Mouse (Mus musculus) neural tube, embryonic 10.5 days (tissue): ENCODE measurements at regions not wholly inside any gene's neighbourhood (a gene's known extent, or its start where the extent isn't known, plus 50 kb on each side); places are given as distances from the start of the nearest gene placed in this dataset.

Experiments
- DNase-seq: peaks from one replicate; pipeline ENCODE4 v3.0.0-alpha.2; 2017; ENCODE audit warnings: low spot score; ENCODE audit errors: extremely low spot score

DNA sequence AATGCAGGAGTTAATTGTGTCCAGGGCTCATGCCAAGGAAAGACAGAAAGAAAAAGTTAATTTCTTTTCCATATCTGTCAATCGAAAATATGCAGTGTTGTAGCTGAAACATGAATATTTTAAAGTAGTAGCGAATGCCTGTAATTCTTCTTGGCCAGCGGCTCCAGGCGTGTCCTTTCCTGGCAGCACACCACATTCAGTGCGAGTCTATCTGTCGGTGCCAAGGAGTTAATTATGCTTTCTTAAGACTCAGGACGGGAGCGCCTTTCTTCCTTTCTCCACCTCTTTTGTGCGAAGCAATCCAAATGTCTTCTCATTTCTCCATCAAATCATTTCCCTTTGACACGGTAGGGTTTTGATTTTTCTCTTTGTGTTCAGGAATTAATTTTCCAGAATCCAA, 226.5 kb upstream of the Nrip1 start:
- DNase-seq: no peak

- DNase-seq: no peak
Measured at GRCm38 (mm10) chr16:76591956-76592768, 218.5 kb upstream of the Nrip1 start.

- DNase-seq: no peak
Measured at GRCm38 (mm10) chr16:76589791-76590190, 216.2 kb upstream of the Nrip1 start.

DNA sequence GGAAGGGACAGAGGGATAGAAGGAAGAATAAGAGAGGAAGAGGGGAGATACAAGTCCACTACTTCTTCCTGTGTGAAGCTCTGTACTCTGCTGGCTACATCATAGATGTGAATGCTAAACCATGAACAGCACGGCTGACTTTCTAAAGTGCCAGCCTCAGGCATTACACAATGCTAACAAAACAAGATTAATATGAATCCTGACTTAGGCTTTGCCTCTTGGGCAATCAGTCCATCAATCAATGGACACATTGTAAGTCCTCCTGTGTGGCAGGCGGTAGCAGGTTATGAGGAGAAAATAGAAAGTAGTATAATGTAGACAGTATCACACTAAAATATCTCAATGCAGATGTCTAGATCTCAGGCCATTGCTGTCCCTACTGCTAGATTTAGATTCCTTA, 203.6 kb upstream of the Nrip1 start:
- DNase-seq: no peak

DNA sequence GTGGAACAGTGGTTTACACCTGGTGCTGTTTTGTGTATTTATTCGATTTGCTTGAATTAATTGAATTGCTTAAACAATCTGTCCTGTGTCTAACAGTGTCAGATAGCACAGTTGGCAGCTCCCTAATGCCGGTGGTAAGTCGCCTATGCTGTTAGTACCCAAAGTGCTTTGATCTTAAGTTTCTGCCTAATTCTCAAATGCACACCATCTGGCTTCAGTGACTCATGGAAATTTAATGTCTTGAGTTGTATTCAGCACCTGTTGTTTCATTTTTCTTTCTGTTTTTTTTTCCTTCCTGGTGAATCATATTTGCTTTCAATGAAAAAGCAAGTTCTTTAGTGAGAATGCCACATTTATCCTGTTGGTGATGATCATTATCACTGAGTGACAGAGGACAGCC, 201.7 kb upstream of the Nrip1 start:
- DNase-seq: no peak

- peak; percentile 30 for DNase-seq
Measured at GRCm38 (mm10) chr16:76566220-76566619, 192.6 kb upstream of the Nrip1 start.

DNA sequence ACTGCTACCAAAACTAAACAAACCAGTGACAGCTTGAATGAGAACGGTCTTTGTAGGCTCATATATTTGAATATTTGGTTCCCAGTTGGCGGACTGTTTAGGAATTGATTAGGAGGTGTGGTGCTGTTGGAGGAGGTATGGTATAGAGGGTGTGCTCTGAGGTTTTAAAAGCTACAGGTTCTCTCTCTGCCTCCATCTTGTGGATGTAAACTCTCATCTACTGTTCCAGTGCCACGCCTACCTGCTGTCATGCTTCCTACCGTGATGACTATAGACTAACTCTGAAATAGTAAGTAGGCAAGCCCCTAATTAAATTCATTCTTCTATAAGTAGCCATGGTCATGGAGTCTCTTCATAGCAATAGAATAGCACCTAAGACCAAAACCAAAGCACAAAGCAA, 181.2 kb upstream of the Nrip1 start:
- no peak for DNase-seq

DNA sequence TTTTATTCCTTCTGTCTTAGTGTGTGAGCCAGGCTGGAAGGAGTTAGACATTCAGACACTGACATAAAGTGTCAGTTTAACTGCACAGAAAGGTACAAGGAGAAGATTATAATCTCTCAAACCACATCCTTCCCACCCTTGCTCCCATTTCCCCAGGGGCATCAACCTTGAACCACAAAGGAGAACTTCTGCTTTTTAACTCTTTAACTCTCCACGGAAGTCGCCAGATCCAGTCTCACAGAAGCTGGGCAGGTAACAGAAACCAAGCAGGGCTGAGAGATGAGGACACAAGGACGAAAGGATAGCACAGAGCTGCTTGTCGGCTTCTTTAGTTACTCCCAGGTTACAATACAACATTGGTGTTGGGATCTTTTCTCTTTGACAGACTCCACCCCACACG, 176.0 kb upstream of the Nrip1 start:
- no peak for DNase-seq

DNA sequence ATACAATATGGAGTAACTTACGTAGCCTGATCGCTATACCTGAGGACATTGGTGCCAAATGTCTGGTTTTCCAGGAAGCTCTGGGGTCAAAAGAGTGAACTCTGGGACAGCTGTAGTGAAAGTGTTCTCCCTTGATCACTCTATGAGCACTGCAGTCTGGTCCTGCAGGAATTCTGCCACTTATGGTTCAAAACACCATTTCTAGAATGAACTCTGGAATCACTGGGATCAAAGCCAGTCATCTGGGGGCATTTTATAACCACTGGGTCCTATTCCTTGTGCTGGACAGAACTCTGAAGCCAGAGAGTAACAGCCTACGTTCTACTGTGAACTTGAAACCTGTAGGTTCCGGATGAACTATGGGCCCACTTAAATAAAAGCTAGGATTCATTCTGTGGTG, 173.5 kb upstream of the Nrip1 start:
- no peak for DNase-seq

- no peak for DNase-seq
Measured at GRCm38 (mm10) chr16:76546632-76547031, 173.0 kb upstream of the Nrip1 start.

DNA sequence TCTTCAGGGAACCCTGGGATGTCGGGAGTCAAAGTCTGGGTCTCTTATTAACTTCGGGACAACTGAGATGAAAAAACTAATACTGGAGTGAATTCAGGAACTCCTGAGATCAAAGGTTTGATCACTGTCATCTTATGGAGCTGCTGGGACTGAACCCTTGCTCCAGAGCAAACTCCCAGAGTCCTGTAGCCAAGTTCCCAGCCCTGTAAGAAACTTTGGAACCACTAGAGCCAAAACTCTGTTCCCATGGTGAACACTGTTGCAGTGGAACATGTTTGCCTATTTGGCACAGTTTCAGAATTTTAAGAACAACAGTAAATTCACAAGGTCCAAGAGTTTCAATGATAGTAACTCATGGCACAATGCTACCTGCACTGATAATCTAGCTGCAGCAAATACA, 172.3 kb upstream of the Nrip1 start:
- DNase-seq: no peak

- no peak for DNase-seq
Measured at GRCm38 (mm10) chr16:76544972-76545371, 171.3 kb upstream of the Nrip1 start.

DNA sequence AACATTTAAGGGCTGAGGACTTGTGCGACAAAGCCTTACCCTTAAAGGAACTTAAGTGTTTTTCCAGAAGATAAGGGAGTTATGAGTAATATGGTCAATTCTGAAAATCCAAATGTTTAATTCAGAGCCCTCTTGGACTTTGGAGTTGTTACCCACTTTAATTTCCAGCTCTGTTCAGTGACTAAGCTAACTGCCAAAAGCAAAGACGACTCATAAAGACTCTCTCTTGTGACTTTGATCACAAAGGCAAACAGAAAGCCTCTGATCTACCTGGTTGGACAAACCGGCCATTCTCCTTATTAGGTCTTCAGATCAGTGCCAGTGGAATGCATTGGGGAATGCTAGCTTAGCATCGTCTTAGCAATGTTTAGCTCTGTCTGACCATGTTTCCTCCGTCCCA, 167.3 kb upstream of the Nrip1 start:
- DNase-seq: no peak

DNA sequence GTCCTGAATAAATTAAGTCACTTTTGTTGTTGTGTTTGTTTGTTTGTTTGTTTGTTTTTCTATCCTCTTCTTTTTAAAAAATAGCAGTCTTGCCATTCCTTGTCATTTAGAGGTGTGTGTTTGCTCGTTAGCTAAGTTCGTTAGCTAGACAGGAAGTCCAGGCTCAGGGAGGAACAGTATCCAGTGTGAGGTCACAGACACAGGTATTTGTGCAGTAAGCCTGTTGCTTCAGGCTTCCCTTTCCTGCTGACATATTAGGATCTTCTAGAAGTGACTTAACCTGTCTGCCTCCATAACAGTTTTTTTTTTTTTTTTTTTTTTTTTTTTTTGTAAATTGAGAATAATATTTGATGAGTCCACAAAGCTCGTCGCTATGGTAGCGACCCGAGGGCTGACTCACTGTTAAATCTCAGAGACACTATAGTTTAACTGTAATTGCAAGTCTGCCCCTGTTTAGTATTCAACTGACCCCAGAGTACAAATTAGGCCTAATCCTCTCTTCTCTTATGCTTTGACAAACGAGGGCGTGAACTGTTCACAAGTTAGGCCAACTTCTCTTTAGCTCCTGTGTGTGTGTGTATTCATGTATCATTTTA, 166.8 kb upstream of the Nrip1 start:
- no peak for DNase-seq

- peak; percentile 69 for DNase-seq
Measured at GRCm38 (mm10) chr16:76539669-76540068, 166.0 kb upstream of the Nrip1 start.

DNA sequence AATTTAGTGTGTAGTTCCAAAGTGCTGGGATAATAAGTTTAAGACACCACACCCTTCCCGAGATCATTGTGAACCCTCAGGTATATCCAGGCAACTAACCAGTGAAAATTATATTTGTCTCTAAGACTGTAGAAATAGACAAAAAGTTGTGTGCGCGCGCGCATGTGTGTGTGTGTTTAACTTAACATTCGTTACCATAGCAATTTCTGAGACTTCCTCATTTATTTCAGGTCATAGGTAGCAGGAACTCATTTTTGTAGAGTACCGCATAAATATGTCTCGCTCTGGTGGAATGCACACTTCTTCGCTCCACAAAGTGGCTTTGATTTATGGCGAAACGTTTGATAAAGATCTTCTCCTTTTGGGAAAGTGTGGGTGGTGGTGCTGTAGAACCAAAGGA, 164.2 kb upstream of the Nrip1 start:
- no peak for DNase-seq

DNA sequence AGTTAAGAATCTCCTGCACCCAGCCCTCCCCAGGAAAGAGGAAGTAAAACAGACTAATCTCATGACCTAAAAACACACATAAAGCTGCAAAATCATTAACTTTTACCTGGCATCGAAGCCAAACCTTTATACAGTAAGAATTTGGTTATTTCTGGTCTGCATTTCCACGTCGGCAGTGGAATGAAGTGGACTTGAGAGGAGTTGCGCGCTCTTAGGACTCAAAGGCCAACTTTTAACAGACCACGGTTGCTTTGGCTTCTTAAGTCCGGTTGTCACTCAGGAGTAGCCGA, 159.2 kb upstream of the Nrip1 start:
- DNase-seq: no peak

GRCm38 (mm10) chr16:76532142-76532927, 158.7 kb upstream of the Nrip1 start:
- DNase-seq: no peak

DNA sequence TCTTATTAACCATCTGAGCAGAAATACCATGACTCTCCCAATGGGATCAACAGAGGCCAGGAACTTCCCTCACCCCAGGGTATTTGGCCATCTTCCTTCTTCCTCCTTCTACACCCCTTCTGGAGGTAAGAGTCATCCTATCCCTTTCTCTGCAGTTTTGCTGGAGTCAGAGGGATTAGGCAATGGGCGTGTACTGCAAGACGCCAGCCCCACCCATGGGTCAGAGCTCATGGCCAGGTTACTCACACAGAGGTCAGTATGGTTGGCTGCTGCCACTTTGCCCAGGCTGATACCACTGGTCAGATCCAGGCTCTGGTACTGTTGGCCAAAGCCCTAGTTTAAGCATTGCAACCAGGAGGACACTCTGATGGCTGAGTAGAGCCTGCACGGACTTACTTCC, 157.3 kb upstream of the Nrip1 start:
- no peak for DNase-seq

DNA sequence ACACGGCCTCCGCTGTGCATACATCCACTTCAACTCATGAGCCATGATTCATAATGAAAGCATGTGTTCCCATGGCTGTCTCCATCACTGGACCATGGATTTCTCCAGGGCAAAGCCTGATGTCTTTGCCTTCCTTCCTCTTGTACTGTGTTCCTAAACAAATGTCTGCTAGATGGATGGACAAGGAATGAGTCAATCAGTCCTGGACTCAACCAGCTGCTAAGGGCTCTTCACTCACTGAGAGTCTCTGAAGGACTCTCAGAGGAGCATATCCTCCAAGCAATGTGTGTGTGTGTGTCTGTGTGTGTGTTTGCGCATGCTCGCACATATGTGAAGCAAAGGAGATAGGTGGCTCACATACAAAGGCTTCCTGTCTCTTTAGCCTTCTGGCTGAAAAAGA, 156.0 kb upstream of the Nrip1 start:
- no peak for DNase-seq

GRCm38 (mm10) chr16:76527106-76527949, 153.7 kb upstream of the Nrip1 start:
- DNase-seq: no peak

- no peak for DNase-seq
Measured at GRCm38 (mm10) chr16:76525563-76525962, 151.9 kb upstream of the Nrip1 start.
